Mouse (Mus musculus) liver, embryonic 16.5 days (tissue): ENCODE results near the gene Clspn. TPM values are rescaled to one million over a fixed set of nuclear protein-coding genes. Genes with fewer than 3 reads are reported as not detected.

Experiments
- ATAC-seq: fragments of 200-750 bp; cut with Nextera tagmentation; 2 replicates; pipeline ENCODE4 v1.8.0; 2017; ENCODE audit warnings: low read depth, mild to moderate bottlenecking, moderate number of reproducible peaks, moderate library complexity
- H3K27ac ChIP-seq: fragments of 300-500 bp; sonication (generic); 2 replicates; pipeline ENCODE4 v1.5.1; 2014; ENCODE audit warnings: mild to moderate bottlenecking, low read length
- H3K27me3 ChIP-seq: fragments of 300-500 bp; sonication (generic); 2 replicates; pipeline ENCODE4 v1.6.1; 2014; ENCODE audit warnings: low read depth, low read length, mixed read lengths; ENCODE audit not compliant: control insufficient read depth, insufficient read depth
- H3K36me3 ChIP-seq: fragments of 300-500 bp; sonication (generic); 2 replicates; pipeline ENCODE4 v1.6.1; 2014; ENCODE audit warnings: mild to moderate bottlenecking; ENCODE audit not compliant: control insufficient read depth, insufficient read depth
- H3K4me1 ChIP-seq: fragments of 300-500 bp; sonication (generic); 2 replicates; pipeline ENCODE4 v1.6.1; 2014; ENCODE audit warnings: low read depth, low read length, mixed read lengths; ENCODE audit not compliant: control insufficient read depth
- H3K4me2 ChIP-seq: fragments of 300-500 bp; sonication (generic); 2 replicates; pipeline ENCODE4 v1.6.1; 2014; ENCODE audit warnings: low read depth, low read length, mixed read lengths
- H3K4me3 ChIP-seq: fragments of 300-500 bp; sonication (generic); 2 replicates; pipeline ENCODE4 v1.5.1; 2014; ENCODE audit warnings: low read depth, mild to moderate bottlenecking, low read length
- H3K9ac ChIP-seq: fragments of 300-500 bp; sonication (generic); 2 replicates; pipeline ENCODE4 v1.6.1; 2014; ENCODE audit warnings: low read depth, low read length
- H3K9me3 ChIP-seq: fragments of 300-500 bp; sonication (generic); replicated peaks from 2 replicates; pipeline ENCODE4 v1.6.1; 2016; ENCODE audit warnings: low read length; ENCODE audit not compliant: control insufficient read depth
- WGBS: fragments of 180-500 bp; shearing (Covaris S2); extraction: QIAGEN DNeasy Blood & Tissue Kit; methylation state at CpG from one replicate; pipeline ENCODE4 v1.1.7; 2014; ENCODE audit not compliant: insufficient replicate concordance; 5-methylcytosine and 5-hydroxymethylcytosine counted together
- polyA plus RNA-seq: library from polyadenylated mRNA; unstranded; fragments of >200 nt; fragmentation: Nextera tagmentation; extraction: Ambion mirVana; gene quantifications from 2 replicates; pipeline ENCODE4 v1.2.1, GENCODE M21; 2015

The Clspn gene
- polyA plus RNA-seq, 1 experiment from 2014 or later, result 30.0 TPM

GRCm38 (mm10) chr4:126609606-126610181, 53.0 kb downstream of the Clspn start, which contains the start of gene 5730409E04Rik:
Gene 5730409E04Rik, plus strand, starts transcription at chr4:126609818.
- no peaks in the 10 kb centered on the region for H3K36me3 ChIP-seq
- 1% methylated on average over 48 of the region's 48 CpGs for WGBS
- H3K4me2 ChIP-seq, result peak within 1 kb of the TSS; percentile 75
- H3K9me3 ChIP-seq, result no peaks in the 10 kb centered on the region
- no peaks in the 10 kb centered on the region for H3K4me1 ChIP-seq
- H3K9ac ChIP-seq, result peak within 1 kb of the TSS; percentile 53; the same call in 1 of the 2 replicates
- no peak within 1 kb of the TSS for H3K27ac ChIP-seq
- peak; percentile 45 for ATAC-seq
- H3K4me3 ChIP-seq, result peak within 1 kb of the TSS; percentile 61
- H3K27me3 ChIP-seq, result peaks cover 6% of the 10 kb centered on the region

- H3K4me3 ChIP-seq, result no peak overlapping the region
- no peaks in the 10 kb centered on the region for H3K9me3 ChIP-seq
- H3K36me3 ChIP-seq, result no peaks in the 10 kb centered on the region
- no peak overlapping the region for H3K9ac ChIP-seq
- H3K27ac ChIP-seq, result no peak overlapping the region
- no peaks in the 10 kb centered on the region for H3K4me1 ChIP-seq
- peaks cover 6% of the 10 kb centered on the region for H3K27me3 ChIP-seq
- no peak for ATAC-seq
- 77% methylated on average over 17 of the region's 17 CpGs for WGBS
- H3K4me2 ChIP-seq, result no peak overlapping the region
Observed at GRCm38 (mm10) chr4:126611991-126612390, 55.3 kb downstream of the Clspn start.

- Histone ChIP-seq H3K27me3 (peaks cover 25% of the 10 kb centered on the region), H3K4me3 (no peak overlapping the region), H3K9me3 (no peaks in the 10 kb centered on the region), H3K36me3 (no peaks in the 10 kb centered on the region), H3K27ac (no peak overlapping the region), H3K9ac (no peak overlapping the region), H3K4me2 (no peak overlapping the region), H3K4me1 (no peaks in the 10 kb centered on the region)
- ATAC-seq, result no peak
- 50% methylated on average over 4 of the region's 4 CpGs for WGBS
Observed at GRCm38 (mm10) chr4:126616312-126616711, 59.6 kb downstream of the Clspn start.

GRCm38 (mm10) chr4:126619691-126620330, 63.1 kb downstream of the Clspn start:
- Histone ChIP-seq H3K9me3 (no peaks in the 10 kb centered on the region), H3K36me3 (no peaks in the 10 kb centered on the region), H3K4me1 (no peaks in the 10 kb centered on the region), H3K27ac (no peak overlapping the region), H3K9ac (no peak overlapping the region), H3K27me3 (peaks cover 33% of the 10 kb centered on the region), H3K4me2 (peak overlapping the region; percentile 20; the same call in 1 of the 2 replicates), H3K4me3 (no peak overlapping the region; the same call in 1 of the 2 replicates)
- 7% methylated on average over 33 of the region's 33 CpGs for WGBS
- no peak for ATAC-seq

- no peaks in the 10 kb centered on the region for H3K36me3 ChIP-seq
- 0 out of 2 replicates have a peak overlapping the region, but pooled peaks have one; percentile 20 for H3K4me2 ChIP-seq
- H3K4me1 ChIP-seq, result no peaks in the 10 kb centered on the region
- H3K27ac ChIP-seq, result no peak overlapping the region
- no peak overlapping the region for H3K9ac ChIP-seq
- no peak overlapping the region for H3K4me3 ChIP-seq
- peaks cover 33% of the 10 kb centered on the region for H3K27me3 ChIP-seq
- 19% methylated on average over 13 of the region's 13 CpGs for WGBS
- no peaks in the 10 kb centered on the region for H3K9me3 ChIP-seq
- ATAC-seq, result no peak
Observed at GRCm38 (mm10) chr4:126620349-126620874, 63.7 kb downstream of the Clspn start.

GRCm38 (mm10) chr4:126627021-126627681, 70.4 kb downstream of the Clspn start:
- Histone ChIP-seq H3K36me3 (no peaks in the 10 kb centered on the region), H3K27ac (no peak overlapping the region), H3K9ac (no peak overlapping the region), H3K4me3 (no peak overlapping the region), H3K9me3 (no peaks in the 10 kb centered on the region), H3K4me1 (no peaks in the 10 kb centered on the region), H3K27me3 (no peaks in the 10 kb centered on the region), H3K4me2 (peak overlapping the region; percentile 19; the same call in 1 of the 2 replicates)
- 6% methylated on average over 23 of the region's 23 CpGs for WGBS
- no peak for ATAC-seq

GRCm38 (mm10) chr4:126631922-126632321, 75.2 kb downstream of the Clspn start:
- H3K4me2 ChIP-seq, result no peak overlapping the region
- H3K4me3 ChIP-seq, result no peak overlapping the region
- H3K36me3 ChIP-seq, result no peaks in the 10 kb centered on the region
- H3K27ac ChIP-seq, result no peak overlapping the region
- 42% methylated on average over 2 of the region's 2 CpGs for WGBS
- no peaks in the 10 kb centered on the region for H3K4me1 ChIP-seq
- H3K9ac ChIP-seq, result no peak overlapping the region
- ATAC-seq, result no peak
- H3K9me3 ChIP-seq, result no peaks in the 10 kb centered on the region
- 0 out of 2 replicates have a peak, but pooled peaks cover 2% of the 10 kb centered on the region for H3K27me3 ChIP-seq

GRCm38 (mm10) chr4:126632668-126633067, 75.9 kb downstream of the Clspn start:
- Histone ChIP-seq H3K4me3 (no peak overlapping the region), H3K36me3 (no peaks in the 10 kb centered on the region), H3K27ac (no peak overlapping the region), H3K9ac (no peak overlapping the region), H3K4me2 (no peak overlapping the region), H3K9me3 (no peaks in the 10 kb centered on the region), H3K4me1 (no peaks in the 10 kb centered on the region), H3K27me3 (0 out of 2 replicates have a peak, but pooled peaks cover 5% of the 10 kb centered on the region)
- no peak for ATAC-seq
- 38% methylated on average over 3 of the region's 3 CpGs for WGBS
